Mouse (Mus musculus): Measurements from ENCODE around the gene Col20a1.

The Col20a1 gene

DNA sequence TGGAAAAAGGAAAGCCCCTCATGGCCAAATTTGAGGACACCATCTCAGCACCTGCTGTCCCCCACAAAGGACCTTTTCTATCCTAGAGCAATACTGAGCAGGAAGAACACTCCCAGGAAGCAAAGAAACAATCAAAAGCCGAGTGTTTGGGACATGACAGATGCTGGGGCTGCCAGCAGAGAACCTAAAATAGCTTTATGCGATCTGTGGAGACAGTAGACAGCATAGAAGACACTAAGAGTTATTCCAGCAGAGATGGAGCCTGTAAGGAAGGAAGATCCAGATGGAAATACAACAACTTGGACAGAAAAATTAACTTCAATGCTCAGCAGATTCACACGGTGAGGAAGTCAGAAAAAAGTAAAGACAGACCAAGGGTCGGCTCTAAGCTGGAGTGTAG lies 79.5 kb downstream of the Col20a1 start:
- no peak for DNase-seq (ENCODE audit: low spot score in 2 of 2)
